11 mouse cellular contexts compared by ENCODE assay signal in genomic region chr3:64523585-64523984, GRCm38 (mm10). TPM values are rescaled to one million over a fixed set of nuclear protein-coding genes. Genes with fewer than 3 reads are reported as not detected.
DNase-seq lines count a peak whose midpoint lies in the region; ATAC-seq and TF ChIP-seq lines count a peak whose summit lies in the region.
"Not testable (repeated sequence)": the region's sequence is repeated elsewhere in the genome, so short reads cannot be mapped to it uniquely, and the experiment has no call there.
"Had no signal": no experiment of that assay in that cellular context is flagged by ENCODE, and none has a peak within 500 bp of the region (broad histone marks: within the 10 kb centered on the region; RNA-seq: fewer than 3 reads in every experiment).

No protein-coding gene starts in this region.

- not testable (repeated sequence) for DNase-seq in lung, embryonic 14.5 days; lung, postnatal 0 days (ENCODE audit: low spot score)

- H3K9me3 ChIP-seq in lung, embryonic 14.5 days (ENCODE audit: low read depth, low read length); lung, embryonic 15.5 days; lung, embryonic 16.5 days (ENCODE audit: control insufficient read depth, low read length); lung, postnatal 0 days (ENCODE audit: low read length): not testable (repeated sequence)

- not testable (repeated sequence) for H3K9ac ChIP-seq in lung, embryonic 14.5 days; lung, embryonic 15.5 days; lung, embryonic 16.5 days (ENCODE audit: low read length); lung, postnatal 0 days (replicated peaks; ENCODE audit: low read depth)

- TF ChIP-seq CTCF in lung, embryonic 14.5 days (IDR thresholded peaks at IDR 0.05; ENCODE audit: low read depth); lung, postnatal 0 days (IDR thresholded peaks at IDR 0.05): not testable (repeated sequence)

- WGBS in lung, embryonic 14.5 days = 65% methylated on average over 1 of the region's 1 CpGs
- WGBS in lung, embryonic 15.5 days = 47% methylated on average over 1 of the region's 1 CpGs
- 43% methylated on average over 1 of the region's 1 CpGs for WGBS in lung, embryonic 16.5 days
- 38% methylated on average over 1 of the region's 1 CpGs for WGBS in lung, postnatal 0 days

- H3K4me3 ChIP-seq in lung, embryonic 14.5 days (ENCODE audit: low read depth, low read length); lung, embryonic 15.5 days; lung, embryonic 16.5 days (ENCODE audit: low read length); lung, postnatal 0 days (ENCODE audit: low read depth, low read length): not testable (repeated sequence)

- not testable (repeated sequence) for H3K27ac ChIP-seq in lung, embryonic 14.5 days (ENCODE audit: low read depth); lung, embryonic 15.5 days; lung, embryonic 16.5 days (ENCODE audit: low read length); lung, postnatal 0 days (ENCODE audit: low read length)

- not testable (repeated sequence) for H3K36me3 ChIP-seq in lung, embryonic 14.5 days (ENCODE audit: insufficient read depth); lung, embryonic 15.5 days; lung, embryonic 16.5 days (ENCODE audit: control insufficient read depth, insufficient read depth, low read length); lung, postnatal 0 days (ENCODE audit: insufficient read depth, low read length)

- ATAC-seq in lung, embryonic 14.5 days (ENCODE audit: insufficient read depth) = peak; percentile 62; the same call in 1 of the 2 replicates
- ATAC-seq in lung, embryonic 15.5 days (ENCODE audit: borderline replicate concordance, extremely low read depth, low FRiP score, low TSS enrichment) = peak; percentile 75; the same call in 1 of the 2 replicates
- ATAC-seq in lung, embryonic 16.5 days (ENCODE audit: low read depth) = peak; percentile 91
- ATAC-seq in lung, postnatal 0 days = peak; percentile 56

- H3K27me3 ChIP-seq in lung, embryonic 14.5 days (ENCODE audit: insufficient read depth, low read length); lung, embryonic 15.5 days; lung, embryonic 16.5 days (ENCODE audit: control insufficient read depth, insufficient read depth, low read depth, low read length); lung, postnatal 0 days (replicated peaks; ENCODE audit: insufficient read depth, low read length): not testable (repeated sequence)

- TF ChIP-seq EP300 in lung, postnatal 0 days (IDR thresholded peaks at IDR 0.05) = not testable (repeated sequence)

- H3K4me1 ChIP-seq in lung, embryonic 14.5 days (ENCODE audit: insufficient read depth); lung, embryonic 15.5 days; lung, embryonic 16.5 days (replicated peaks; ENCODE audit: control insufficient read depth, insufficient read depth, low read length); lung, postnatal 0 days (ENCODE audit: insufficient read depth, low read depth, low read length): not testable (repeated sequence)

- not testable (repeated sequence) for H3K4me2 ChIP-seq in lung, embryonic 14.5 days; lung, embryonic 15.5 days; lung, embryonic 16.5 days (ENCODE audit: low read depth, low read length); lung, postnatal 0 days (replicated peaks; ENCODE audit: low read depth, low read length)

RNA-seq across cellular contexts. Expression of gene Vmn2r5, which starts 13.9 kb away (rescaled TPM):
- polyA plus RNA-seq in lung, embryonic 14.5 days (2014; fragmentation: Nextera tagmentation; extraction: Ambion mirVana) = not detected in 2 replicates
- polyA plus RNA-seq in lung, embryonic 15.5 days (2015; fragmentation: Nextera tagmentation; extraction: Ambion mirVana) = not detected in 2 replicates
- not detected in 2 replicates for polyA plus RNA-seq in lung, embryonic 16.5 days (2015; fragmentation: Nextera tagmentation; extraction: Ambion mirVana)
- not detected in 2 replicates for polyA plus RNA-seq in lung, postnatal 0 days (2015; fragmentation: Nextera tagmentation; extraction: Ambion mirVana)
- polyA plus RNA-seq: activated CD4-positive, CD25-positive, alpha-beta regulatory T cell, adult 4 months; adrenal gland, adult 2 months; brain, embryonic 14.5 days; C2C12; CD4-positive, CD25-positive, alpha-beta regulatory T cell, adult 4 months; G1E; Patski had no signal

RNA-seq across cellular contexts. Expression of gene Vmn2r6, which starts 42.0 kb away (rescaled TPM):
- not detected in 2 replicates for polyA plus RNA-seq in lung, embryonic 14.5 days (2014; fragmentation: Nextera tagmentation; extraction: Ambion mirVana)
- polyA plus RNA-seq in lung, embryonic 15.5 days (2015; fragmentation: Nextera tagmentation; extraction: Ambion mirVana) = not detected in 2 replicates
- not detected in 2 replicates for polyA plus RNA-seq in lung, embryonic 16.5 days (2015; fragmentation: Nextera tagmentation; extraction: Ambion mirVana)
- polyA plus RNA-seq in lung, postnatal 0 days (2015; fragmentation: Nextera tagmentation; extraction: Ambion mirVana) = not detected in 2 replicates
- polyA plus RNA-seq: activated CD4-positive, CD25-positive, alpha-beta regulatory T cell, adult 4 months; adrenal gland, adult 2 months; brain, embryonic 14.5 days; C2C12; CD4-positive, CD25-positive, alpha-beta regulatory T cell, adult 4 months; G1E; Patski had no signal
